Comparison of ENCODE assay signal across 12 mouse cellular contexts in the genomic region with DNA sequence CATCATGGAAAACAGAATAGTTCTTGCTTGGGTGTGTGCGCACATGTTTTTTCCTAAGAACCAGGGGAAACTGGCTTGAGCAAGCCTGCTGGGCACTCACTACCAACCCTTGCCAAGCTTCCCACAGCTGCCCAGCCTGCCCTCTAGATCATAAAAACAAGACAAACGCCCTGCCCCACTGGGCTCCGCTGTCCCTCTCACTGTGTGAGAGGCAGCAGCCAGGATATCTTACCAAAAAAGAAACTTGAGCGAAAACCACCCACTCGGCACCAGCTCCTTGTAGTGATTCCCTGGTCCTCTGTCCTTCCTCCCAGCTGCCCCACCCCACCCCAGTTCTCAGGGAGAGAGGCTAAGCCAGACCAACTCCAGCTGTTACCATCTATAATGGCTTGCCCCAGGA. TPM values are rescaled to one million over a fixed set of nuclear protein-coding genes. Genes with fewer than 3 reads are reported as not detected.
DNase-seq lines count a peak whose midpoint lies in the region; ATAC-seq lines count a peak whose summit lies in the region.
"Had no signal": no experiment of that assay in that cellular context is flagged by ENCODE, and none has a peak within 500 bp of the region (broad histone marks: within the 10 kb centered on the region; RNA-seq: fewer than 3 reads in every experiment).

No protein-coding gene starts in this region.

- 66% methylated on average over 5 of the region's 5 CpGs for WGBS in lung, embryonic 15.5 days
- WGBS in limb, embryonic 12.5 days: 62% methylated on average over 5 of the region's 5 CpGs

- H3K27ac ChIP-seq in lung, embryonic 15.5 days: 0 out of 2 replicates have a peak overlapping the region, but pooled peaks have one; percentile 88
- peak overlapping the region; percentile 13; the same call in 1 of the 2 replicates for H3K27ac ChIP-seq in limb, embryonic 12.5 days
- H3K27ac ChIP-seq: liver, embryonic 15.5 days had no signal

- H3K9me3 ChIP-seq in lung, embryonic 15.5 days: no peaks in the 10 kb centered on the region
- no peaks in the 10 kb centered on the region for H3K9me3 ChIP-seq in limb, embryonic 12.5 days
- H3K9me3 ChIP-seq: hindbrain, embryonic 10.5 days; liver, embryonic 15.5 days had no signal

- H3K9ac ChIP-seq in lung, embryonic 15.5 days: no peak overlapping the region
- H3K9ac ChIP-seq in limb, embryonic 12.5 days (replicated peaks): no peak overlapping the region; the same call in 1 of the 2 replicates
- H3K9ac ChIP-seq: forebrain, postnatal 0 days; liver, embryonic 15.5 days had no signal

- H3K36me3 ChIP-seq in lung, embryonic 15.5 days: peaks cover 5% of the 10 kb centered on the region
- peaks cover 32% of the 10 kb centered on the region for H3K36me3 ChIP-seq in limb, embryonic 12.5 days
- H3K36me3 ChIP-seq: liver, embryonic 15.5 days had no signal

- peaks cover 40% of the 10 kb centered on the region for H3K4me1 ChIP-seq in lung, embryonic 15.5 days
- H3K4me1 ChIP-seq in limb, embryonic 12.5 days (replicated peaks): peaks cover 63% of the 10 kb centered on the region

- no peak for ATAC-seq in lung, embryonic 15.5 days (ENCODE audit: borderline replicate concordance, extremely low read depth, low FRiP score, low TSS enrichment)
- ATAC-seq in limb, embryonic 12.5 days (ENCODE audit: insufficient number of reproducible peaks, insufficient read depth, low FRiP score, low TSS enrichment, low read depth): no peak
- ATAC-seq: CD4-positive, CD25-positive, alpha-beta regulatory T cell, adult 4 months; forebrain, postnatal 0 days had no signal

- no peaks in the 10 kb centered on the region for H3K27me3 ChIP-seq in lung, embryonic 15.5 days
- H3K27me3 ChIP-seq in limb, embryonic 12.5 days: no peaks in the 10 kb centered on the region
- H3K27me3 ChIP-seq: liver, embryonic 15.5 days had no signal

- intact Hi-C loops in gastrocnemius, postnatal 14 days (cut with DNase I; ENCODE audit: low total_unique reads): no loop called here

- peak; percentile 96 for DNase-seq in heart, adult 11 months
- DNase-seq in heart, postnatal 4 days: no peak
- no peak for DNase-seq in lung, postnatal 25 days (ENCODE audit: low spot score)
- peak; percentile 31 for DNase-seq in gastrocnemius, postnatal 14 days
- no peak for DNase-seq in cerebellum, postnatal 36 days
- DNase-seq in spleen, adult 18-20 months: no peak
- DNase-seq: forebrain, postnatal 0 days had no signal

- no peak overlapping the region for H3K4me3 ChIP-seq in lung, embryonic 15.5 days
- H3K4me3 ChIP-seq in limb, embryonic 12.5 days (replicated peaks): no peak overlapping the region
- H3K4me3 ChIP-seq: hindbrain, embryonic 10.5 days; liver, embryonic 15.5 days had no signal

- H3K4me2 ChIP-seq in lung, embryonic 15.5 days: no peak overlapping the region
- no peak overlapping the region for H3K4me2 ChIP-seq in limb, embryonic 12.5 days
- H3K4me2 ChIP-seq: liver, embryonic 15.5 days had no signal

RNA-seq across cellular contexts. Expression of a gene that starts 48.1 kb away (rescaled TPM):
- total RNA-seq in heart, postnatal 4 days (2021): 1 to 10 TPM; 5.6 to 5.8 TPM
- 4.2 and 4.8 TPM in 2 replicates for polyA plus RNA-seq in lung, embryonic 15.5 days (2015; fragmentation: Nextera tagmentation; extraction: Ambion mirVana)
- 1 to 10 TPM; 1.0 to 1.2 TPM for total RNA-seq in gastrocnemius, postnatal 14 days (2021)
- 4.4 TPM in 2 replicates for polyA plus RNA-seq in limb, embryonic 12.5 days (2016; fragmentation: Nextera tagmentation; extraction: Ambion mirVana)

Comparison
In these comparisons a context has a peak if more than half of its experiments do, and no peak if none do; other contexts are left out.
1. DNase-seq: peak in heart, adult 11 months (single experiment) and gastrocnemius, postnatal 14 days (single experiment); none in heart, postnatal 4 days (single experiment), lung, postnatal 25 days (single experiment), cerebellum, postnatal 36 days (0 of 2) and spleen, adult 18-20 months (0 of 2).